Mouse (Mus musculus) kidney, postnatal 0 days (tissue): ENCODE data around the gene Snx9. TPM values are rescaled to one million over a fixed set of nuclear protein-coding genes. Genes with fewer than 3 reads are reported as not detected.

Experiments used
- ATAC-seq: fragments of 200-750 bp; cut with Nextera tagmentation; replicated peaks from 2 replicates; pipeline ENCODE4 v1.8.0; 2017; ENCODE audit warnings: low read depth, moderate number of reproducible peaks, moderate TSS enrichment, moderate library complexity; ENCODE audit not compliant: low FRiP score
- DNase-seq: peaks from one replicate; pipeline ENCODE4 v3.0.0-alpha.2; 2016; ENCODE audit warnings: low spot score
- H3K27ac ChIP-seq: fragments of 300-500 bp; sonication (generic); 2 replicates; pipeline ENCODE4 v1.5.1; 2014; ENCODE audit warnings: mild to moderate bottlenecking
- H3K27me3 ChIP-seq: fragments of 300-500 bp; sonication (generic); 2 replicates; pipeline ENCODE4 v1.6.1; 2014; ENCODE audit warnings: low read length, mixed read lengths; ENCODE audit not compliant: insufficient read depth
- H3K36me3 ChIP-seq: fragments of 300-500 bp; sonication (generic); 2 replicates; pipeline ENCODE4 v1.6.1; 2014; ENCODE audit warnings: low read length, mixed read lengths; ENCODE audit not compliant: insufficient read depth
- H3K4me1 ChIP-seq: fragments of 300-500 bp; sonication (generic); replicated peaks from 2 replicates; pipeline ENCODE4 v1.6.1; 2014; ENCODE audit warnings: antibody characterized with exemption, low read length, mixed read lengths; ENCODE audit not compliant: insufficient read depth
- H3K4me2 ChIP-seq: fragments of 300-500 bp; sonication (generic); 2 replicates; pipeline ENCODE4 v1.6.1; 2014; ENCODE audit warnings: mild to moderate bottlenecking, low read length, moderate library complexity, mixed read lengths
- H3K4me3 ChIP-seq: fragments of 300-500 bp; sonication (generic); replicated peaks from 2 replicates; pipeline ENCODE4 v1.5.1; 2014; ENCODE audit warnings: low read depth, low read length
- H3K9ac ChIP-seq: fragments of 300-500 bp; sonication (generic); 2 replicates; pipeline ENCODE4 v1.6.1; 2014; ENCODE audit warnings: low read depth, low read length
- H3K9me3 ChIP-seq: fragments of 300-500 bp; sonication (generic); replicated peaks from 2 replicates; pipeline ENCODE4 v1.6.1; 2016; ENCODE audit warnings: low read length, inconsistent platforms, mixed read lengths
- CTCF ChIP-seq: IDR thresholded peaks from 2 replicates; pipeline ENCODE4 v1.5.1; 2016; ENCODE audit warnings: antibody characterized with exemption, low read depth, mild to moderate bottlenecking, moderate library complexity
- WGBS: fragments of 180-500 bp; shearing (Covaris S2); extraction: QIAGEN DNeasy Blood & Tissue Kit; methylation state at CpG from one replicate; pipeline ENCODE4 v1.1.7; 2014; 5-methylcytosine and 5-hydroxymethylcytosine counted together
- polyA plus RNA-seq: library from polyadenylated mRNA; unstranded; fragments of >200 nt; fragmentation: Nextera tagmentation; extraction: Ambion mirVana; gene quantifications from 2 replicates; pipeline ENCODE4 v1.2.1, GENCODE M21; 2015

Snx9 gene
- polyA plus RNA-seq, 1 experiment from 2014 or later: 41.9 TPM

DNA sequence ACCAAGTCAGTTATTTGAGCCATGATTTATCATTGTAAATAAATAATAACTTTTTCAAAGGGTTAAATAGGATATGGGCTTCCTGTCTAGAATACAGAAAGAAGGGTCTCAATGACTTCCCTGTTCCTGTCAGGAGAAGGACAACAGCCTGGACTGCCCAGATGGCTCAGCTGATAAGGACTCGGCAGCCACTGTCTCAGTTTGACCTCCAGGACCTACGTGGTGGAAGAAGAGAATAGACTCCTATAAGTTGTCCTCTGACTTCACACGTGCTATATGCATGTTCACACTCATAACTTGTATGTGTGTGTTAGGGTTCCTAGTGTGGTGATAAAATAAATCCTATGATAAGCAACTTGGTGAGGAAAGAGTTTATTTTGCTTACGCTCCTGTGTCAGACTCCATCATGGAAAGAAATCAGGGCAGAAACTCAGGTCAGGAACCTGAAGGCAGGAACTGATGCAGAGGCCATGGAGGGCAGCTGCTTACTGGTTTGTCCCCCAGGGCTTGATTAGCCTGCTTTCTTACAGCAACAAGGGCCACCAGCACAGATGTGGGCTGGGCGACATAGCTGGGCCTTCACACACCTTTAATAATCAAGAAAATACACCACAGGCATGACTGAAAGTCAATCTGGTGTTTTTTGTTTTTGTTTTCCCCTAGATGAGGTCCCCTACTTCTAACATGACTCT, 1.4 kb upstream of the Snx9 start:
- Histone ChIP-seq H3K27me3 (no peaks in the 10 kb centered on the region), H3K4me2 (no peak overlapping the region; the same call in 1 of the 2 replicates), H3K27ac (peak overlapping the region; percentile 8; the same call in 1 of the 2 replicates), H3K36me3 (no peaks in the 10 kb centered on the region), H3K9me3 (no peaks in the 10 kb centered on the region), H3K4me1 (peaks cover 9% of the 10 kb centered on the region), H3K9ac (no peak overlapping the region), H3K4me3 (no peak overlapping the region)
- DNase-seq (no peak), ATAC-seq (no peak)
- no peak for TF ChIP-seq CTCF
- WGBS: 79% methylated on average over 5 of the region's 5 CpGs

DNA sequence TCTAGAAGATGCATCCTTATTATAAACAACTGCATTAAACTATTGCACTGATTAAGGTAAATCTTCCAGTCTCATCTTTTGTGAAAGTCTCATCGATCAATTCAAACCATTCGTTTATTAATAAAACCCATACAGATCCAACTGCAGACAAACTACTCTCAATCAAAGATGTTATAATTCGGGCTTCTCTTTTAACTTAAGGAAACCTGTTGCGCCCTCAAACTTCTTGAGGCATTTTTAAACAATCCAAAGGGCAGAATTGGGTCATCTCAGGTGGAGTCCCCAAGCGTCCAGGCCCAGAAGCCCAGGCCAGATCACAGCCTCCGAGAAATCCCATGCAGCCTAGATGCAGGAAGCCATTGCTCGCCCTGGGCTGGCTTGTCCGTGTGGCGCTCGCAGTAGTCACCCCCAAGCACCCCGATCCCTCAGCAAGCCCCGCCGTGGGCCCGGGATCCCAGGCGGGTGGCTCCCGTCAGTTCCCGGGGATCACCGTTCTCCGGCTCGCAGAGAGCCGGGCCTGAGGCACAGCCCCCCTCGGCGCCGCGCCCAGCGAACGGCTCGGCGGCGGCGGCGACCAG, 490 bp upstream of the Snx9 start:
- DNase-seq (peak; percentile 76), ATAC-seq (peak; percentile 33; the same call in 1 of the 2 replicates)
- no peaks in the 10 kb centered on the region for H3K36me3 ChIP-seq
- 6% methylated on average over 27 of the region's 32 CpGs for WGBS
- H3K27ac ChIP-seq: peak overlapping the region; percentile 98
- peak overlapping the region; percentile 97 for H3K9ac ChIP-seq
- H3K4me1 ChIP-seq: peaks cover 9% of the 10 kb centered on the region
- no peaks in the 10 kb centered on the region for H3K27me3 ChIP-seq
- H3K9me3 ChIP-seq: no peaks in the 10 kb centered on the region
- peak overlapping the region; percentile 58 for H3K4me2 ChIP-seq
- TF ChIP-seq CTCF: no peak
- H3K4me3 ChIP-seq: peak overlapping the region; percentile 70

DNA sequence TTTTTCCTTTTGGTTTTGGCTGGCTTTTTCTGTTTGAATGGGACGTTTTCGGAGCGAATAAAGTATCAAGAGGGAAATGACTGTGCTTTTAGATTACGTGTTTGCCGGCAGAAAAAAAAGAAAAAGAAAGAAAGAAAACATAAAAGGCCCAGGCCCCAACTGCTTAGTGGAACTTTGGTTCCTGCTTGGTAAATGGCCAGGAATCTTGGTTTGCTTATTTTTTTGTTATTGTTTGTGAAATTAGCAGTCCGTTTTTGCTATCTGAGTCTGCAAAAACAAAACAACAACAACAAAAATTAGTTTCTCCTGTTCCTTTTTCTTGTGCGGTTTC, 779 bp downstream of the Snx9 start:
- DNase-seq (no peak), ATAC-seq (no peak)
- under 1% methylated on average over 7 of the region's 7 CpGs for WGBS
- no peaks in the 10 kb centered on the region for H3K27me3 ChIP-seq
- peak overlapping the region; percentile 97 for H3K9ac ChIP-seq
- peak overlapping the region; percentile 58 for H3K4me2 ChIP-seq
- no peaks in the 10 kb centered on the region for H3K36me3 ChIP-seq
- H3K4me3 ChIP-seq: peak overlapping the region; percentile 70
- peak overlapping the region; percentile 98 for H3K27ac ChIP-seq
- TF ChIP-seq CTCF: no peak
- H3K9me3 ChIP-seq: no peaks in the 10 kb centered on the region
- peaks cover 9% of the 10 kb centered on the region for H3K4me1 ChIP-seq

DNA sequence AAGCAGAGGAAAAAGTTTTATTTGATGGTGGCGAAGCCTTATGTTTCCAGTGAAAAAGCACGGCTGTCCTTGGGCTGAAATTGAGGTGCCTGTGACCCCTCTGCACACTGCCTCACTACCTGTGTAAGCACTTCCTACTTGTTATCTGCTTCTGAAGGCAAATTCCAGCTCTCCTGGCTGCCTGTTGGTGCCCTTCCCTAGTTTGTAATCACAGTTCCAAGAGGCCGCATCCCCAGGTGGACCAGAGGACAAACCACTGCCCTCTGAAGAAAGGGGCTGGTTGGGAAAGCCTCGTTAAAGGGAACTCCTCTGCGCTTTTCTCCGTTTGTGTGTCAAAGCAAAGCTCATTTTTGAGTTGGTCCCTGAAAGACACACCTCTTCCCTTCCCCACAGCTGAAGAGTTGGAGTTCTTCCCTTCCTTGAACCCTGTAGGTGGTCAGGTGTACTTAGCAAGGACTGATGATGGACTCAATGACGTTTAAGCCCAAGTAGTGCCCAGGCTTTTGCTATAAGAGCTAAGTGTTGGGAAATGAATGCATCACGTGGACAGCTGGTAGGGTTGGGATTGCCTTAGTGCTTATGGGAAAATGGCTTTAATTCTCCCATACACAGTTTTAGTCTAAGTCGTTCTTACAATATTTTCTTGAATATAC, 2.0 kb downstream of the Snx9 start:
- no peak for TF ChIP-seq CTCF
- Histone ChIP-seq H3K36me3 (no peaks in the 10 kb centered on the region), H3K4me3 (no peak overlapping the region), H3K9ac (peak overlapping the region; percentile 35; the same call in 1 of the 2 replicates), H3K27me3 (no peaks in the 10 kb centered on the region), H3K4me1 (peaks cover 9% of the 10 kb centered on the region), H3K27ac (no peak overlapping the region), H3K9me3 (no peaks in the 10 kb centered on the region), H3K4me2 (peak overlapping the region; percentile 58)
- WGBS: 67% methylated on average over 9 of the region's 9 CpGs
- DNase-seq (no peak), ATAC-seq (no peak)

DNA sequence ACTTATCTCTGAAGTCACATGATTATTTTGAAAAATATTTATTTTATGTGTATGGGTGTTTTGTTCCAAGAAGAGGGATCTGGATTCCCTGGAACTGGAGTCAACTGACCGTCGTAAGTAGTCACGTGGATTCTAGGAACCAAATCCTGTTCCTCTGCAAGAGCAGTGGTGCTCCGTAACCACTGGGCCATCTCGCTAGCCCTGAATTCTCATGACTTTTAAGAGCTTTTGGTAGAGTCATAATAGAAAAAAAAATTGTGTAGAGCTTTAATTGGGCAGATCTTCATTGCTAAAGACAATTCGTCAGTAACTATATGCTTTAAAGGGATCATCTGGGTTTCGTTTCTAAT, 2.5 kb downstream of the Snx9 start:
- no peak overlapping the region for H3K4me3 ChIP-seq
- no peak for TF ChIP-seq CTCF
- no peaks in the 10 kb centered on the region for H3K27me3 ChIP-seq
- H3K4me1 ChIP-seq: peaks cover 10% of the 10 kb centered on the region
- WGBS: 92% methylated on average over 7 of the region's 7 CpGs
- H3K9ac ChIP-seq: no peak overlapping the region
- no peaks in the 10 kb centered on the region for H3K36me3 ChIP-seq
- H3K9me3 ChIP-seq: no peaks in the 10 kb centered on the region
- no peak overlapping the region for H3K27ac ChIP-seq
- ATAC-seq: no peak
- no peak for DNase-seq
- H3K4me2 ChIP-seq: no peak overlapping the region

DNA sequence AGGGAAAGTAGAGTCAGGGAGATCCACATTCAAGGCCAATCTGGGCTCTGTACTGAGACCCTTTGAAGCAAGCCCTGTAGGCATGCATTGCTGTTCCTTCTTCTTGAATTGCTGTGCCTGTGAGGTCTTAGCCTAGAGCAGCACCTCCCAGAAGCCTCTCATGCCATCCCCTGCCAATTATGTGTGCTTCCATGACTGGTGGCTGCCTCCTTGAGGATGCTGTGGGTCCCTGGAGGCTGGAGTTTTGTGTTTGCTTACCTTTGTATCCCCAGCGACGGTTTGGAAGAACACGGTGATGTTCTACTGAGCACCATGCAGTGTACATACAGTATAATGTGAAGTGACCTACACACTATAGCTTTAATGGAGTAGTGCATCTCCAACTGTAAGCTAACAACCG, 4.2 kb downstream of the Snx9 start:
- no peak overlapping the region for H3K27ac ChIP-seq
- no peak overlapping the region for H3K9ac ChIP-seq
- ATAC-seq (no peak), DNase-seq (no peak)
- no peaks in the 10 kb centered on the region for H3K36me3 ChIP-seq
- WGBS: 81% methylated on average over 4 of the region's 4 CpGs
- no peaks in the 10 kb centered on the region for H3K9me3 ChIP-seq
- no peak overlapping the region for H3K4me2 ChIP-seq
- H3K4me3 ChIP-seq: no peak overlapping the region
- H3K27me3 ChIP-seq: no peaks in the 10 kb centered on the region
- TF ChIP-seq CTCF: no peak
- peaks cover 18% of the 10 kb centered on the region for H3K4me1 ChIP-seq
